Comparison of ENCODE assay signal across 8 mouse cellular contexts in genomic region chr5:122344260-122344659, GRCm38 (mm10). TPM values are rescaled to one million over a fixed set of nuclear protein-coding genes. Genes with fewer than 3 reads are reported as not detected.
A peak's percentile ranks its signal among the peaks of the same experiment; 100 is the strongest.
DNase-seq lines count a peak whose midpoint lies in the region; ATAC-seq and TF ChIP-seq lines count a peak whose summit lies in the region.

No protein-coding gene starts in this region.

- TF ChIP-seq CTCF in bone marrow macrophage, adult 2 months (IDR thresholded peaks at IDR 0.05; ENCODE audit: low read depth, low read length), result peak; percentile 86
- peak; percentile 93 for TF ChIP-seq CTCF in hindbrain, postnatal 0 days (IDR thresholded peaks at IDR 0.05; ENCODE audit: low read depth)
- TF ChIP-seq CTCF in testis, adult 2 months (IDR thresholded peaks at IDR 0.05; ENCODE audit: control insufficient read depth, insufficient read depth, insufficient replicate concordance, low read depth, low read length), result peak; percentile 85; the same call in 1 of the 2 replicates

- WGBS in liver, embryonic 12.5 days (ENCODE audit: insufficient replicate concordance), result 6% methylated on average over 5 of the region's 5 CpGs
- WGBS in hindbrain, postnatal 0 days, result 7% methylated on average over 5 of the region's 5 CpGs
- WGBS in limb, embryonic 10.5 days, result 12% methylated on average over 5 of the region's 5 CpGs

- ATAC-seq in liver, embryonic 12.5 days, result no peak
- ATAC-seq in erythroid progenitor cell, adult 5-6 weeks (replicated peaks; ENCODE audit: low FRiP score, poor library complexity, severe bottlenecking), result peak; percentile 88
- 0 out of 2 replicates have a peak, but pooled peaks have one; percentile 53 for ATAC-seq in hindbrain, postnatal 0 days
- peak; percentile 79 for ATAC-seq in neutrophil, adult 5-6 weeks (ENCODE audit: extremely low read depth, insufficient number of reproducible peaks, low FRiP score, poor library complexity, severe bottlenecking)

- H3K36me3 ChIP-seq in liver, embryonic 12.5 days, result no peaks in the 10 kb centered on the region
- H3K36me3 ChIP-seq in hindbrain, postnatal 0 days (ENCODE audit: insufficient read depth, low read length), result no peaks in the 10 kb centered on the region
- H3K36me3 ChIP-seq in limb, embryonic 10.5 days, result no peaks in the 10 kb centered on the region
- peaks cover 3% of the 10 kb centered on the region for H3K36me3 ChIP-seq in testis, adult 2 months (ENCODE audit: control insufficient read depth, insufficient read depth, low read length)

- H3K4me1 ChIP-seq in liver, embryonic 12.5 days, result no peaks in the 10 kb centered on the region
- peaks cover 16% of the 10 kb centered on the region for H3K4me1 ChIP-seq in bone marrow macrophage, adult 2 months (ENCODE audit: control insufficient read depth, insufficient read depth, low read length)
- no peaks in the 10 kb centered on the region for H3K4me1 ChIP-seq in hindbrain, postnatal 0 days (ENCODE audit: insufficient read depth, low read length)
- H3K4me1 ChIP-seq in limb, embryonic 10.5 days, result no peaks in the 10 kb centered on the region
- H3K4me1 ChIP-seq in testis, adult 2 months (ENCODE audit: control insufficient read depth, insufficient read depth, low read length), result no peaks in the 10 kb centered on the region

- H3K9me3 ChIP-seq in liver, embryonic 12.5 days (replicated peaks), result no peaks in the 10 kb centered on the region
- no peaks in the 10 kb centered on the region for H3K9me3 ChIP-seq in hindbrain, postnatal 0 days (ENCODE audit: low read length)
- no peaks in the 10 kb centered on the region for H3K9me3 ChIP-seq in limb, embryonic 10.5 days (replicated peaks)

- no peak for TF ChIP-seq POLR2A in bone marrow macrophage, adult 2 months (IDR thresholded peaks at IDR 0.05; ENCODE audit: borderline replicate concordance, low read depth, low read length)
- TF ChIP-seq POLR2A in testis, adult 2 months (IDR thresholded peaks at IDR 0.05; ENCODE audit: control insufficient read depth, low read depth, low read length), result no peak

- no peak overlapping the region for H3K4me2 ChIP-seq in liver, embryonic 12.5 days
- H3K4me2 ChIP-seq in hindbrain, postnatal 0 days (ENCODE audit: low read depth, low read length), result no peak overlapping the region

- DNase-seq in liver, result peak; percentile 83
- DNase-seq in hindbrain, postnatal 0 days (ENCODE audit: low spot score), result peak; percentile 88
- DNase-seq in limb, embryonic 10.5 days (ENCODE audit: low spot score), result peak; percentile 87

- H3K4me3 ChIP-seq in liver, embryonic 12.5 days, result no peak overlapping the region
- H3K4me3 ChIP-seq in bone marrow macrophage, adult 2 months (ENCODE audit: insufficient read depth, low read length), result no peak overlapping the region
- no peak overlapping the region for H3K4me3 ChIP-seq in hindbrain, postnatal 0 days (ENCODE audit: low read length)
- no peak overlapping the region for H3K4me3 ChIP-seq in limb, embryonic 10.5 days
- no peak overlapping the region for H3K4me3 ChIP-seq in testis, adult 2 months (ENCODE audit: control insufficient read depth, low read depth, low read length)

- H3K9ac ChIP-seq in liver, embryonic 12.5 days, result no peak overlapping the region
- H3K9ac ChIP-seq in hindbrain, postnatal 0 days (replicated peaks; ENCODE audit: low read length), result no peak overlapping the region

- no peaks in the 10 kb centered on the region for H3K27me3 ChIP-seq in liver, embryonic 12.5 days (replicated peaks)
- H3K27me3 ChIP-seq in hindbrain, postnatal 0 days (ENCODE audit: insufficient read depth, low read length), result no peaks in the 10 kb centered on the region
- H3K27me3 ChIP-seq in limb, embryonic 10.5 days (ENCODE audit: low read depth, poor library complexity, severe bottlenecking), result peaks cover 4% of the 10 kb centered on the region; the same call in 1 of the 2 replicates
- no peaks in the 10 kb centered on the region for H3K27me3 ChIP-seq in testis, adult 2 months (ENCODE audit: control insufficient read depth, insufficient read depth, low read length)

- H3K27ac ChIP-seq in liver, embryonic 12.5 days, result no peak overlapping the region
- peak overlapping the region; percentile 29 for H3K27ac ChIP-seq in bone marrow macrophage, adult 2 months (ENCODE audit: insufficient read depth, low read depth, low read length)
- no peak overlapping the region for H3K27ac ChIP-seq in hindbrain, postnatal 0 days
- no peak overlapping the region for H3K27ac ChIP-seq in limb, embryonic 10.5 days
- H3K27ac ChIP-seq in testis, adult 2 months (ENCODE audit: control insufficient read depth, insufficient read depth, low read depth, low read length), result no peak overlapping the region

RNA-seq across cellular contexts. Expression of gene Rad9b, which starts 9.8 kb away (rescaled TPM):
- polyA plus RNA-seq in liver, embryonic 12.5 days (2016; fragmentation: Nextera tagmentation; extraction: Ambion mirVana), result 4.7 and 6.1 TPM in 2 replicates
- polyA plus RNA-seq in bone marrow macrophage, adult 2 months (2012; ENCODE audit: insufficient read depth, insufficient read length, missing spikeins), result 1.9 and 2.6 TPM in 2 replicates
- total RNA-seq in erythroid progenitor cell, adult 5-6 weeks (2015; ENCODE audit: low replicate concordance), result 0.36 TPM in 1 of 2 replicates, not detected in the other
- total RNA-seq in erythroid progenitor cell, adult 5-6 weeks (2017; ENCODE audit: low replicate concordance), result 0.15 and 4.1 TPM in 2 replicates
- 5.1 and 8.3 TPM in 2 replicates for total RNA-seq in hindbrain, postnatal 0 days (2014; rRNA removed)
- 14.0 and 15.0 TPM in 2 replicates for polyA plus RNA-seq in hindbrain, postnatal 0 days (2015; fragmentation: Nextera tagmentation; extraction: Ambion mirVana)
- 8.2 and 11.7 TPM in 2 replicates for polyA plus RNA-seq in limb, embryonic 10.5 days (2016; fragmentation: Nextera tagmentation; extraction: Ambion mirVana)
- 13.3 and 14.2 TPM in 2 replicates for total RNA-seq in neutrophil, adult 5-6 weeks (2017)
- polyA plus RNA-seq in testis, adult 2 months (2012; rRNA removed), result 23.1 and 28.0 TPM in 2 replicates

RNA-seq across cellular contexts. Expression of gene Vps29, which starts 9.9 kb away (rescaled TPM):
- polyA plus RNA-seq in liver, embryonic 12.5 days (2016; fragmentation: Nextera tagmentation; extraction: Ambion mirVana), result 133 and 137 TPM in 2 replicates
- polyA plus RNA-seq in bone marrow macrophage, adult 2 months (2012; ENCODE audit: insufficient read depth, insufficient read length, missing spikeins), result 123 and 134 TPM in 2 replicates
- 40.2 and 62.7 TPM in 2 replicates for total RNA-seq in erythroid progenitor cell, adult 5-6 weeks (2015; ENCODE audit: low replicate concordance)
- 15.1 and 32.0 TPM in 2 replicates for total RNA-seq in erythroid progenitor cell, adult 5-6 weeks (2017; ENCODE audit: low replicate concordance)
- total RNA-seq in hindbrain, postnatal 0 days (2014; rRNA removed), result 90.5 and 111 TPM in 2 replicates
- 344 and 353 TPM in 2 replicates for polyA plus RNA-seq in hindbrain, postnatal 0 days (2015; fragmentation: Nextera tagmentation; extraction: Ambion mirVana)
- polyA plus RNA-seq in limb, embryonic 10.5 days (2016; fragmentation: Nextera tagmentation; extraction: Ambion mirVana), result 191 and 204 TPM in 2 replicates
- 45.1 and 60.3 TPM in 2 replicates for total RNA-seq in neutrophil, adult 5-6 weeks (2017)
- 51.0 and 57.4 TPM in 2 replicates for polyA plus RNA-seq in testis, adult 2 months (2012; rRNA removed)

RNA-seq across cellular contexts. Expression of gene Gpn3, which starts 27.4 kb away (rescaled TPM):
- polyA plus RNA-seq in liver, embryonic 12.5 days (2016; fragmentation: Nextera tagmentation; extraction: Ambion mirVana), result 80.3 and 85.1 TPM in 2 replicates
- 16.9 and 19.7 TPM in 2 replicates for polyA plus RNA-seq in bone marrow macrophage, adult 2 months (2012; ENCODE audit: insufficient read depth, insufficient read length, missing spikeins)
- 30.2 and 39.6 TPM in 2 replicates for total RNA-seq in erythroid progenitor cell, adult 5-6 weeks (2015; ENCODE audit: low replicate concordance)
- total RNA-seq in erythroid progenitor cell, adult 5-6 weeks (2017; ENCODE audit: low replicate concordance), result 15.2 and 16.8 TPM in 2 replicates
- total RNA-seq in hindbrain, postnatal 0 days (2014; rRNA removed), result 19.5 and 49.9 TPM in 2 replicates
- polyA plus RNA-seq in hindbrain, postnatal 0 days (2015; fragmentation: Nextera tagmentation; extraction: Ambion mirVana), result 43.0 and 44.3 TPM in 2 replicates
- 102 and 103 TPM in 2 replicates for polyA plus RNA-seq in limb, embryonic 10.5 days (2016; fragmentation: Nextera tagmentation; extraction: Ambion mirVana)
- 35.0 and 40.5 TPM in 2 replicates for total RNA-seq in neutrophil, adult 5-6 weeks (2017)
- 27.6 and 27.8 TPM in 2 replicates for polyA plus RNA-seq in testis, adult 2 months (2012; rRNA removed)

RNA-seq across cellular contexts. Expression of gene Fam216a, which starts 27.9 kb away (rescaled TPM):
- polyA plus RNA-seq in liver, embryonic 12.5 days (2016; fragmentation: Nextera tagmentation; extraction: Ambion mirVana), result 29.6 and 31.6 TPM in 2 replicates
- polyA plus RNA-seq in bone marrow macrophage, adult 2 months (2012; ENCODE audit: insufficient read depth, insufficient read length, missing spikeins), result 8.3 and 11.5 TPM in 2 replicates
- 10.8 and 20.1 TPM in 2 replicates for total RNA-seq in erythroid progenitor cell, adult 5-6 weeks (2015; ENCODE audit: low replicate concordance)
- total RNA-seq in erythroid progenitor cell, adult 5-6 weeks (2017; ENCODE audit: low replicate concordance), result 10.4 and 19.4 TPM in 2 replicates
- total RNA-seq in hindbrain, postnatal 0 days (2014; rRNA removed), result 107 and 121 TPM in 2 replicates
- 138 and 140 TPM in 2 replicates for polyA plus RNA-seq in hindbrain, postnatal 0 days (2015; fragmentation: Nextera tagmentation; extraction: Ambion mirVana)
- polyA plus RNA-seq in limb, embryonic 10.5 days (2016; fragmentation: Nextera tagmentation; extraction: Ambion mirVana), result 83.6 and 90.4 TPM in 2 replicates
- 9.3 and 12.1 TPM in 2 replicates for total RNA-seq in neutrophil, adult 5-6 weeks (2017)
- polyA plus RNA-seq in testis, adult 2 months (2012; rRNA removed), result 171 and 178 TPM in 2 replicates

RNA-seq across cellular contexts. Expression of gene Arpc3, which starts 47.4 kb away (rescaled TPM):
- 101 and 103 TPM in 2 replicates for polyA plus RNA-seq in liver, embryonic 12.5 days (2016; fragmentation: Nextera tagmentation; extraction: Ambion mirVana)
- 741 and 780 TPM in 2 replicates for polyA plus RNA-seq in bone marrow macrophage, adult 2 months (2012; ENCODE audit: insufficient read depth, insufficient read length, missing spikeins)
- total RNA-seq in erythroid progenitor cell, adult 5-6 weeks (2015; ENCODE audit: low replicate concordance), result 115 and 159 TPM in 2 replicates
- total RNA-seq in erythroid progenitor cell, adult 5-6 weeks (2017; ENCODE audit: low replicate concordance), result 270 and 286 TPM in 2 replicates
- 141 and 163 TPM in 2 replicates for total RNA-seq in hindbrain, postnatal 0 days (2014; rRNA removed)
- polyA plus RNA-seq in hindbrain, postnatal 0 days (2015; fragmentation: Nextera tagmentation; extraction: Ambion mirVana), result 133 and 144 TPM in 2 replicates
- polyA plus RNA-seq in limb, embryonic 10.5 days (2016; fragmentation: Nextera tagmentation; extraction: Ambion mirVana), result 80.5 and 86.6 TPM in 2 replicates
- 766 and 832 TPM in 2 replicates for total RNA-seq in neutrophil, adult 5-6 weeks (2017)
- 35.0 and 35.1 TPM in 2 replicates for polyA plus RNA-seq in testis, adult 2 months (2012; rRNA removed)
